Comparison of ENCODE assay signal across 37 mouse cellular contexts in the genomic region with DNA sequence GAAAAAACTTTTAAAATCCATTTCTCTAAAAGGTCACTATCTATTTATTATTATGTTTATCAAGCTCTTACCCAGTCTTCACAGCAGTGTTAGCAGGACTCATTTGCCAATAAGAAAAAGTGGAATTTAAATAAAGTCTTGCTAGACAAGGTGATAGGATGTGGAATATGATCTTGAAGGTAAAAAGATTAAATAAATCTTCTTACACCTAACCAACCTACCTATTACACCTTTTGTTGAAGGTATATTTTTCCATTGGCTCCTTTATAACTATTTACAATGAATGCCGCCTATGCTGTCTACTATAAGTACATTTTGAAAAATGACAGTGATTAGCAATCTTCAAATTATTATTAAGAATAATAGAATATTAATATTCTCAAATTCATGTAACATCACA. TPM values are rescaled to one million over a fixed set of nuclear protein-coding genes. Genes with fewer than 3 reads are reported as not detected.
"Had no signal": no experiment of that assay in that cellular context is flagged by ENCODE, and none has a peak within 500 bp of the region (broad histone marks: within the 10 kb centered on the region; RNA-seq: fewer than 3 reads in every experiment).

Gene Ugt2a1, minus strand, starts transcription at position 101 of the 400 bp plus-strand sequence.

- H3K27ac ChIP-seq: limb, embryonic 10.5 days; limb, embryonic 12.5 days; limb, embryonic 13.5 days; limb, embryonic 15.5 days; liver, embryonic 12.5 days; liver, embryonic 13.5 days; liver, embryonic 14.5 days; liver, embryonic 15.5 days; lung, embryonic 15.5 days; macrophage; midbrain, embryonic 10.5 days; midbrain, embryonic 12.5 days; midbrain, embryonic 13.5 days; midbrain, embryonic 15.5 days had no signal

- H3K9me3 ChIP-seq: limb, embryonic 10.5 days; limb, embryonic 12.5 days; limb, embryonic 13.5 days; limb, embryonic 15.5 days; liver, embryonic 12.5 days; liver, embryonic 13.5 days; liver, embryonic 15.5 days; lung, embryonic 15.5 days; megakaryocyte, embryonic 14.5 days; midbrain, embryonic 10.5 days; midbrain, embryonic 12.5 days; midbrain, embryonic 13.5 days; midbrain, embryonic 15.5 days had no signal

- H3K4me2 ChIP-seq: limb, embryonic 12.5 days; limb, embryonic 13.5 days; limb, embryonic 15.5 days; liver, embryonic 11.5 days; liver, embryonic 12.5 days; liver, embryonic 13.5 days; liver, embryonic 15.5 days; lung, embryonic 14.5 days; lung, embryonic 15.5 days; midbrain, embryonic 11.5 days; midbrain, embryonic 12.5 days; midbrain, embryonic 13.5 days; midbrain, embryonic 15.5 days had no signal

- H3K36me3 ChIP-seq: limb, embryonic 10.5 days; limb, embryonic 12.5 days; limb, embryonic 13.5 days; limb, embryonic 15.5 days; liver, embryonic 12.5 days; liver, embryonic 13.5 days; liver, embryonic 15.5 days; lung, embryonic 15.5 days; midbrain, embryonic 10.5 days; midbrain, embryonic 12.5 days; midbrain, embryonic 13.5 days; midbrain, embryonic 15.5 days had no signal

- H3K27me3 ChIP-seq: limb, embryonic 12.5 days; limb, embryonic 13.5 days; limb, embryonic 15.5 days; liver, embryonic 12.5 days; liver, embryonic 13.5 days; liver, embryonic 15.5 days; lung, embryonic 15.5 days; megakaryocyte, embryonic 14.5 days; midbrain, embryonic 12.5 days; midbrain, embryonic 13.5 days; midbrain, embryonic 15.5 days had no signal

- H3K9ac ChIP-seq: limb, embryonic 12.5 days; limb, embryonic 13.5 days; limb, embryonic 15.5 days; liver, embryonic 12.5 days; liver, embryonic 13.5 days; liver, embryonic 14.5 days; liver, embryonic 15.5 days; liver, postnatal 0 days; lung, embryonic 14.5 days; lung, embryonic 15.5 days; midbrain, embryonic 12.5 days; midbrain, embryonic 13.5 days; midbrain, embryonic 15.5 days had no signal

- DNase-seq: left cerebral cortex, postnatal 4 days; liver; liver, embryonic 13.5 days; liver, postnatal 0 days; lung, adult 18-20 months; lung, adult 2 months; lung, embryonic 14.5 days; lung, postnatal 10 days; lung, postnatal 14 days; lung, postnatal 36 days; lung, postnatal 4 days; midbrain, embryonic 14.5 days had no signal

- ATAC-seq: liver, embryonic 12.5 days; liver, postnatal 0 days; lung, postnatal 0 days; midbrain, embryonic 13.5 days; midbrain, embryonic 15.5 days; midbrain, embryonic 16.5 days had no signal

- H3K4me3 ChIP-seq: limb, embryonic 10.5 days; limb, embryonic 12.5 days; limb, embryonic 13.5 days; limb, embryonic 15.5 days; liver, embryonic 12.5 days; liver, embryonic 13.5 days; liver, embryonic 15.5 days; lung, embryonic 15.5 days; megakaryocyte, embryonic 14.5 days; midbrain, embryonic 10.5 days; midbrain, embryonic 12.5 days; midbrain, embryonic 13.5 days; midbrain, embryonic 15.5 days; myocyte had no signal

- H3K4me1 ChIP-seq: limb, embryonic 10.5 days; limb, embryonic 12.5 days; limb, embryonic 13.5 days; limb, embryonic 15.5 days; liver, embryonic 12.5 days; liver, embryonic 13.5 days; liver, embryonic 15.5 days; lung, embryonic 15.5 days; megakaryocyte, embryonic 14.5 days; midbrain, embryonic 10.5 days; midbrain, embryonic 12.5 days; midbrain, embryonic 13.5 days; midbrain, embryonic 15.5 days had no signal

RNA-seq across cellular contexts. Expression of gene Ugt2a1, which starts in this region (rescaled TPM):
- polyA plus RNA-seq: limb, embryonic 10.5 days; limb, embryonic 11.5 days; limb, embryonic 12.5 days; limb, embryonic 13.5 days; limb, embryonic 14.5 days; limb, embryonic 15.5 days; liver, adult 2 months; liver, embryonic 11.5 days; liver, embryonic 12.5 days; liver, embryonic 13.5 days; liver, embryonic 14.5 days; liver, embryonic 15.5 days; liver, embryonic 16.5 days; liver, postnatal 0 days; lung, adult 2 months; lung, embryonic 14.5 days; lung, embryonic 15.5 days; lung, embryonic 16.5 days; lung, postnatal 0 days; macrophage; midbrain, embryonic 10.5 days; midbrain, embryonic 11.5 days; midbrain, embryonic 12.5 days; midbrain, embryonic 13.5 days; midbrain, embryonic 14.5 days; midbrain, embryonic 15.5 days; midbrain, embryonic 16.5 days; myocyte; neural tube, embryonic 11.5 days had no signal
